Comparison of ENCODE assay signal across 17 mouse cellular contexts in genomic region chr16:34293675-34294074, GRCm38 (mm10).
DNase-seq lines count a peak whose midpoint lies in the region; ATAC-seq and TF ChIP-seq lines count a peak whose summit lies in the region.
"Had no signal": no experiment of that assay in that cellular context is flagged by ENCODE, and none has a peak within 500 bp of the region (broad histone marks: within the 10 kb centered on the region; RNA-seq: fewer than 3 reads in every experiment).

No protein-coding gene starts in this region.

- TF ChIP-seq POLR2A in kidney, adult 2 months (IDR thresholded peaks at IDR 0.05; ENCODE audit: low read depth, low read length): no peak

- no peak overlapping the region for H3K27ac ChIP-seq in kidney, adult 2 months (ENCODE audit: insufficient read depth, low read depth, low read length)
- no peak overlapping the region for H3K27ac ChIP-seq in midbrain, postnatal 0 days (ENCODE audit: low read depth, low read length)
- H3K27ac ChIP-seq in midbrain, embryonic 11.5 days (ENCODE audit: low read depth, low read length): no peak overlapping the region
- H3K27ac ChIP-seq: forebrain, embryonic 13.5 days; neural tube, embryonic 13.5 days had no signal

- H3K4me2 ChIP-seq in midbrain, postnatal 0 days (ENCODE audit: low read depth, low read length, poor library complexity, severe bottlenecking): no peak overlapping the region
- H3K4me2 ChIP-seq in midbrain, embryonic 11.5 days: no peak overlapping the region
- H3K4me2 ChIP-seq: forebrain, embryonic 13.5 days; liver, embryonic 11.5 days; neural tube, embryonic 13.5 days had no signal

- no peaks in the 10 kb centered on the region for H3K9me3 ChIP-seq in midbrain, postnatal 0 days (ENCODE audit: low read length)
- no peaks in the 10 kb centered on the region for H3K9me3 ChIP-seq in midbrain, embryonic 11.5 days (ENCODE audit: control insufficient read depth, low read length)
- H3K9me3 ChIP-seq: forebrain, embryonic 13.5 days; neural tube, embryonic 13.5 days had no signal

- H3K9ac ChIP-seq in midbrain, postnatal 0 days (replicated peaks; ENCODE audit: low read length, poor library complexity, severe bottlenecking): no peak overlapping the region
- no peak overlapping the region for H3K9ac ChIP-seq in midbrain, embryonic 11.5 days (ENCODE audit: low read length)
- H3K9ac ChIP-seq: forebrain, embryonic 13.5 days; neural tube, embryonic 13.5 days had no signal

- no peak for TF ChIP-seq CTCF in kidney, adult 2 months (conservative IDR thresholded peaks at IDR 0.05; ENCODE audit: insufficient read depth, insufficient read length, low read depth, low read length)
- peak; percentile 55 for TF ChIP-seq CTCF in midbrain, postnatal 0 days (IDR thresholded peaks at IDR 0.05)

- H3K4me1 ChIP-seq in kidney, adult 2 months (ENCODE audit: control insufficient read depth, insufficient read depth, low read length): no peaks in the 10 kb centered on the region
- H3K4me1 ChIP-seq in midbrain, postnatal 0 days (ENCODE audit: insufficient read depth, low read length): no peaks in the 10 kb centered on the region
- H3K4me1 ChIP-seq in midbrain, embryonic 11.5 days (ENCODE audit: control insufficient read depth, insufficient read depth, low read length): no peaks in the 10 kb centered on the region
- H3K4me1 ChIP-seq: neural tube, embryonic 13.5 days had no signal

- H3K4me3 ChIP-seq in kidney, adult 2 months (ENCODE audit: insufficient read depth, low read depth, low read length): no peak overlapping the region
- H3K4me3 ChIP-seq in midbrain, postnatal 0 days (ENCODE audit: low read depth, low read length): no peak overlapping the region
- no peak overlapping the region for H3K4me3 ChIP-seq in midbrain, embryonic 11.5 days (ENCODE audit: low read depth, low read length)
- H3K4me3 ChIP-seq: forebrain, embryonic 13.5 days; neural tube, embryonic 13.5 days had no signal

- no peaks in the 10 kb centered on the region for H3K27me3 ChIP-seq in kidney, adult 2 months (replicated peaks; ENCODE audit: control insufficient read depth, insufficient read depth, low read length)
- no peaks in the 10 kb centered on the region for H3K27me3 ChIP-seq in midbrain, postnatal 0 days (ENCODE audit: insufficient read depth, low read length)
- no peaks in the 10 kb centered on the region for H3K27me3 ChIP-seq in midbrain, embryonic 11.5 days (ENCODE audit: control insufficient read depth, insufficient read depth, low read length)
- H3K27me3 ChIP-seq: forebrain, embryonic 13.5 days; neural tube, embryonic 13.5 days had no signal

- 0 out of 2 replicates have a peak, but pooled peaks have one; percentile 15 for ATAC-seq in frontal cortex, adult (ENCODE audit: low TSS enrichment)
- ATAC-seq in midbrain, postnatal 0 days (ENCODE audit: low FRiP score): no peak
- no peak for ATAC-seq in midbrain, embryonic 11.5 days (ENCODE audit: low FRiP score)
- no peak for ATAC-seq in monocyte, adult 5-6 weeks (replicated peaks; ENCODE audit: insufficient number of reproducible peaks, low FRiP score, low TSS enrichment, poor library complexity, severe bottlenecking)
- ATAC-seq: forebrain, embryonic 13.5 days; hindbrain, embryonic 16.5 days had no signal

- H3K36me3 ChIP-seq in kidney, adult 2 months (ENCODE audit: control insufficient read depth, insufficient read depth, low read length): no peaks in the 10 kb centered on the region
- peaks cover 11% of the 10 kb centered on the region for H3K36me3 ChIP-seq in midbrain, postnatal 0 days (ENCODE audit: insufficient read depth, low read length)
- H3K36me3 ChIP-seq in midbrain, embryonic 11.5 days (ENCODE audit: control insufficient read depth, insufficient read depth, low read length): no peaks in the 10 kb centered on the region; the same call in 1 of the 2 replicates

- 96% methylated on average over 2 of the region's 2 CpGs for WGBS in kidney, adult 2 months
- 97% methylated on average over 2 of the region's 2 CpGs for WGBS in midbrain, postnatal 0 days
- WGBS in midbrain, embryonic 11.5 days: 97% methylated on average over 2 of the region's 2 CpGs

- DNase-seq in frontal cortex, postnatal 36 days (ENCODE audit: low spot score in 2 of 2): no peak
- DNase-seq in kidney, adult 2 months: peak; percentile 9
- DNase-seq in kidney, adult 11 months: no peak
- DNase-seq in midbrain, postnatal 0 days (ENCODE audit: low spot score): no peak
- no peak for DNase-seq in midbrain, embryonic 11.5 days (ENCODE audit: low spot score, missing footprints)
- DNase-seq: cerebellum, adult 11 months; cerebellum, postnatal 25 days; kidney, adult 9 months; layer of hippocampus, postnatal 36 days; left cerebral cortex, postnatal 4 days; thymus, postnatal 25 days had no signal
